Mouse (Mus musculus): ENCODE results near the gene Nfkbia.

The Nfkbia gene

DNA sequence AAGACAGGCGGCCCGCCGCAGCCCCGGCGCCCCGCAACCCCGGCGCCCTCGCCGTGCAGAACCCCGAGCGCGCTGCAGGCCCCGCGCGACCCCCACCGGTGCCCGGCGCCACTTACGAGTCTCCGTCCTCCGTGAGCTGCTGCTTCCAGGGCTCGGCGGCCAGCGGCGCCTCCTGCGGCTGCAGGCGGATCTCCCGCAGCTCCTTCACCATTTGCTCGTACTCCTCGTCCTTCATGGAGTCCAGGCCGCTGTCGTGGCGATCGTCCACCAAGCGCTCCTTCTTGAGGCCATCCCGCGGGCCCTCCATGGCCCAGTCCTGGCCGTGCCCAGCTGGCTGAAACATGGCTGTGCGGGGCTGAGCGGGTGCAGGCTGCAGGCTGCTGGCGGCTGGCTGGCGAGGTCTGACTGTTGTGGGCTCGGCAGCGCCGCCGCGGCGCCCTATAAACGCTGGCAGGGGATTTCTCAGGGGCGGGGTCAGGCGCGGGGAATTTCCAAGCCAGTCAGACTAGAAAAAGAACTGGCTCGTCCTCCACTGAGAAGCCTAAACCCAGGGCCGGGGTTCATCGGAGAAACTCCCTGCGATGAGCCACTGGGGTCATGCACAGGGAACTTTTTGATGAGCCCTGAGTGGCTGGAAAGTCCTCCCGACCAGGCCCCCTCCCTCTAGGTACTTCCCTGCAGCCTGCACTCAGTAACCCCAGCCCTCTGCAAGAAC, at the start of gene Nfkbia:
Gene Nfkbia, minus strand, starts transcription at position 464 of the 715 bp plus-strand sequence.
- peak; percentile 91 for DNase-seq (ENCODE audit: low spot score)

DNA sequence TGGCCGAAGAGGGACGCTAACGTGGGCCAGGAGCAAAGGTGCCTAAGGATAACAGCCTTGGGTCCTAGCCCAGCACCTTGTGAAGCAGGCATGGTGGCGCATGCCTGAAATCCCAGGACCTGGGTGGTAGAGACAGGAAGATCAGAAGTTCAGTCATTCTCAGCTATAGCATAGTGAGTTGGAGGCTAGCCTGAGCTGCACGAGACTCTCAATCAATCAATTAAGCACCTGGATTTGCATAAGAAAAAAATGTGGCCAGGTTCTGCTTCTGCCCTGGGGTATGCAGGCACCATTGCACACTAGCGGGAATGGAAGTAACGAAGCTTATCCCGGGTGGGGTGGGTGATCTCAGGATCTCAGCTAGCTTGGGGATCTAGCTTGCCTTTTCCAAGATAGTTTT, 46.7 kb upstream of the Nfkbia start:
- no peak for DNase-seq (ENCODE audit: low spot score)

DNA sequence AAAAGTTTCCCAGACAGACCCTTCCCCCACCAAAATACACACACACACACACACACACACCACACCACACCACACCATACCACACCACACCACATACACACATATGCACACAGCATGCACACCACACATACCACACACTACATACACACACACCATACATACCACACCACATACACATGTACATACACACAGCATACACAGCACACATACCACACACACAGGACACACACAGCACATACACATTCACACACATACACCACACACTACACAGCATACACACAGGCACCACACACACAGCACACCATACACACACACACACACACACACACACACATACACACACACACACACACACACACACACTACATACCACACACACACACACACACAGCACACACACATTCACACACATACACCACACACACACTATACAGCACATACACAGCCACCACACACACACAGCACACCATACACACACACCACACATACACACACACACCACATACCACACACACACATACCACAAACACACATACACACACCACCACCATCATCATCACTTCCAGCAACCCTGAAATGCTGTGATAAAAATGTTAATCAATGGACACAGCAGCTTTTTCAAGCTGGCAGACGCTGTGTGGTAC, 46.0 kb upstream of the Nfkbia start:
- DNase-seq (ENCODE audit: low spot score), result no peak

DNA sequence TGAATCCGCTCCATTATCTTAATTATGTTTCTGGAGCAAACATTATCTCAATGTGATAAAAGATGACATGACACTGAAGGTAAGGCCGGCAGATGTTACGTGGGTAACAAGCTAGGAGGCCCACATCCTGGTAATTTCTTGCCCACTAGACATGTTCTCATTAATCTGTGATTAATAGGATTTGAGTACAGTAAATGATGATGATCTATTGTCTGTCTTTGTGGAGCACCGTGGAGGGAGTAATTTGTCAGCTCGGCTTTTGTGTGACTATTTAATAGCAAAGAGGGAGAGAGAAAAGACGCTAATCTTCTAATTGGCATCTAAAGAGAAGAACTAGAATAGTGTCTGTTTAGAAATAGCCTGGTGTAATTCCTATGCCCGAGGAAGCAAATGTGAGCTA, 45.3 kb upstream of the Nfkbia start:
- no peak for DNase-seq (ENCODE audit: low spot score)

DNA sequence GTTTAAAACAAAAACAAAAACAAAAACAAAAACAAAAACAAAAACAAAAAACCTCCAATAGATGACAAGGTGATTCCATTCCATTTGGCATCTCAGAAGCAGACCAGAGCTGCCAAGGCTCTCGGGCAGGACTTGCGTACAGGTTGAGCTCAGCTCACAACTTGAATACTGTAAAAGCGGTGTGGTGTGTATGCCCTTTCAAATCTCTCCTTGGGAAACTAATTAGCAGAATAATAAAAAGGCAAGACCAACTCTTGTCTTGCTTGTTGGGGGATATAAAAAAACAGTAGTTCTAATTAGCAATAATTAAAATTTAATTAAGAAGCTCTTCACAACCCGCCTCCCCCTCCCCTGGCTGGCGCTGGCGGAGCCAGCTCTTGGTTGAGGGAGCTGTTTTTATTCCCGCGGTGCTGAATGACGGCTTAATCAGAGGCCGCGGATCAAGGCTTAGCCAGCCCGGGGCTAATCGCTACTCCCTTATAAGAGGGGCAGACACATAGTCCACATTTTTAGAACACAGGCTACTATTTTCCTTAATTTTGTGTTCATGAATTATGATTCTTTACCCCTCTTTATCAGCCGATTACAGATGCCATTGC, 44.2 kb upstream of the Nfkbia start:
- no peak for DNase-seq (ENCODE audit: low spot score)

DNA sequence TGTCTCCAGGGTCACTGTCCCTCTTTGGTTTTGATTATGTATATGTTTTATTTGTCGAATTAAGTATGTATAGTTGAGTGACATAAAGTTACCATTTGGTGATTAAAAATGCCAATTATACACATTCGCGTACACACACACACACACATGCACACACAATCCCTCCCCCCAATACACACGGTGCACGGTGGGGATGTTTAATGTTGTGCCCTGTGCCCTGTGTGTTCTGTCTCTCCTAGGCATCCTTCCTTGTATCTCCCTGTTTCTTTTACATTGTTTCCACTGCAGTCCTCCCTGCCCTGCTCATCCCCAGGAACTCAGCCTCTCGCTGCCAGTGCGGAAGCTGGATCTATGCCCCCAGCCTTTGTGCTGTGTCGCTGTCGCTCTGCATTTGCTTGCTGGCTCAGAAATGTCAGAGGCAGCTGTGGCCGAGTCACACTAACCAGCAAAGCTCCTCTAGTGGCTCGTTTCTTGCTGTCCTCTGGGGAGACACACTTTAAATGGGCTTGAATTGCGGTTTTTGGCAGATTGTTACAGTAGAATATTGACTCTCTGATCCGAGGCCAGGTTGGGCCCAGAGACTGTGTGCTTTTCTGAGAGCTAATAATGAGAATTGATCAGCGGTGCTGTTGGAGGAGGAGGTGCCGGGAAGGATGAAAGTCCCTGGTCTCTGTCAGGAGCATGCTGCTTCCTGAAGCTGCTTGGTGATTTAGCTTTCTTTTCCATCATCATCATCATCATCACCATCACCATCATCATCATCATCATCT, 34.7 kb upstream of the Nfkbia start:
- DNase-seq (ENCODE audit: low spot score), result no peak

DNA sequence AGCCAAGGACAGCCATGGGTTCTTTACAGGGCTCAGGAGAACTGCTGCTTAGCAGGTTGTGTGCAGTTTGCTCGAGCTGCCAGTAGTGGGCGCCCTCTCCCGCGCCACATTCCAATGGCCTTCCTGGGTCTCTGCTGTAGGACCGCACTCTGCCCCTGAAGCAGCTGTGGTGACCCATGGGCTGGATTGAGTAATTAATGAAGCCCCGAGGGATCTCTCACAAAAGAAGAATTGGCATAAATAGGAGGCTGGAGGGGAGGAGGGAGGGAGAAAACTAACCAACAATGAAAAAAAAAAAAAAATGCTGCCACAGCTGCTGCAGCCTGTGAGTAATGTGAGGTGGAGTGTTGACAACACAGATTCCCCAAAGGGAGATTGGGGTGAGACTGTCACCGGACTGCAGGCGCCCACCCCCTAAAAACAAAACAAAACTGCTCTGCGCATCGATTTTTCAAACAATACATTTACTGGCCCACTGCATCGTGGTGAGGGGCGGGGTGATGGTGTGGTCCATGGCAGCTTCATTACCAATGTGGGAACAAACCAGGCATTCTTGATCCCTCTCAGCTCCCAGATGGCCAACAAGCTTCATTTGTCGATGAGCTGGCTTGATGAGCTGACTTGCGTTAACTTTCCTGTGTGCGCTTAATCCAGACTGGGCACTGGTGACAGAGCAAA, 25.8 kb upstream of the Nfkbia start:
- no peak for DNase-seq (ENCODE audit: low spot score)

DNA sequence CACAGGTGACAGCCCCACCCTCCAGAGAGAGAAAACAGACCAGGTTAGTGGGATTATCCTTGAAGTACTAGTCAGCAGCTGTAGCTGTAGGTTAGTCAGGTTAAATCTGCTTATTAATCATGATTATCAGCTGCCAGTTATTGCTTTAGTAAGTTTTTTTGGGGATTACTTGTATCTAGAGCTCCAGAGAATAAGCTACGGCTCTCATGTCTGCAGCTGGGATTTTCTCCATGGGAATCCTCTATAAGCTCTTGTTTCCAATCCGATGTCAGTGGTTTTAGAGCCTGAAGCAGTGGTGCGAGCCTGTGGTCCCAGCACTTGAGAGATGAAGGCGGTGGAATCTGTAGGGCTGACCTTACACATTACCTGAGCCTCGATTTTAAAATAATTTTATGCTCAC, 16.4 kb upstream of the Nfkbia start:
- DNase-seq (ENCODE audit: low spot score), result no peak

DNA sequence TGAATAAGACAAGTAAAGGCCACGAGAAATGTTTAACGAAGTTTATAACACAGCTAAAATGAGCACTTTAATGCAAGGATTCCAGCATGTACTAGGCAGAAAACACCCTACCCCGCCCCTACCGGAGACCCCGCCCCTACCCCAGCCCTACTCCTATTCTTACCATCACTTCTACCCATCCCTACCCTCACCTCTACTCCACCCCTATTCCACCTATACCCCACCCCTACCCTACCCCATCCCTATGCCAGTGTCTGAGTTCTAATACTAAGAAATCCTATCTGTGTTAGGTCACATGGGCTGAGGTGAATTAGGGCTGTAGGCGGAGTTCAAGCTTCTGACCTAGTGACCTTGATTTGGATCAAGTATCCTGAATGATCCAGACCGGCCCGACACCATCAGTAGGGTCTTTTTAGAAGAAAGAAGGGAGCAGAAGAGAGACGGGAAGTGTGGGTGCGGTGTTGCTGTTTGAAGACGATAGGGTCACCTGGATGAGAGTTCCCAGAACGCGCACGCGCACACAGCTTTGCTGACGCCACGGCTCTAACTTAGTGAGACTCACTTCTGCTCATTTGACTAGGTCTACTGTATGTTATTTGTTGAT, 15.0 kb upstream of the Nfkbia start:
- DNase-seq (ENCODE audit: low spot score), result no peak

DNA sequence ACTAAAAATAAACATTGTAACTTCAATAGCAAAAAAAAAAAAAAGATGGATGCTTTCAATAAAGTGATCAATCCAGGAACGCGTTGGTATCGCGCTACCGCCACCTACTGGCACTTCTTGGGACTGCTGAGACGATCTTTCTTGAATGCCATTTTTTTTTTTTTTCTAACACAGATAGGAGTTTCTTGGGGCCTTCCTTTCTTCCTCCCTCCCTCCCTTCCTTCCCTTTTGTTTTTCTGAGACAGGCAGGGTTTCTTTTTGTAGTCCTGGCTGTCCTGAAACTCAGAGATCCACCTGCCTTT, 13.5 kb upstream of the Nfkbia start:
- no peak for DNase-seq (ENCODE audit: low spot score)

DNA sequence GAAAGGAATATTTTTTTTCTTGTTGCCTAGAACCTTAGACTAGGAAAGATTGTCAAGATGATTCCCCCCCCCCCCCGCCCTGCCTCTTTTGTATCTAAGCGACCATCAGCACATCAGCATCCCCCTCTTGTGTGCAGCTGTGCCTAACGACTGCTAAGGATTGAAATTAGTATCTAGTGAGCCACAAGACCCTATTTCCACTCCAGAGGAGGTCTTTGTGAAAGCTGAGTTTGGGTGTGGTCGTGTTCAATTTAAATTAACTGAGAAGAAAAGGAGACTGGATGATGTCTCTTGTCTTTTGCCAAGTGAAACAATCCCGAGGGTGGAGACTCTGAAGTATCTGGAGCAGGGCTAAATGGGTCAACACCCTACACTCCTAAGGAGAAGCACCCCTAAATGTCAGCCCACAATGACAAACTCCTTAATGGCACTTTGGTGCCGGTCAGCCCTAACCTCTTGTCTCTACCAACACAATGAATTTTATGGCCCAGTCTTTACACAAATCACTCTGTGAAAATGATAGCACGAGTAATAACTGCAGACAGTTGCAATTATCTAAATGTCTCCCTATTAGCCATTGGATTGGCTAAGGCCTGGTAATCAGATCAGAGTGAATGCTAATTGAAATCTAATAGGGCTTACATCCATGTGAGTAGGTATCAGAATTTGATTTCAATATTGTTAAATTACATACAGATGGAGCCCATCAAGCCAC, 13.0 kb upstream of the Nfkbia start:
- DNase-seq (ENCODE audit: low spot score), result no peak

DNA sequence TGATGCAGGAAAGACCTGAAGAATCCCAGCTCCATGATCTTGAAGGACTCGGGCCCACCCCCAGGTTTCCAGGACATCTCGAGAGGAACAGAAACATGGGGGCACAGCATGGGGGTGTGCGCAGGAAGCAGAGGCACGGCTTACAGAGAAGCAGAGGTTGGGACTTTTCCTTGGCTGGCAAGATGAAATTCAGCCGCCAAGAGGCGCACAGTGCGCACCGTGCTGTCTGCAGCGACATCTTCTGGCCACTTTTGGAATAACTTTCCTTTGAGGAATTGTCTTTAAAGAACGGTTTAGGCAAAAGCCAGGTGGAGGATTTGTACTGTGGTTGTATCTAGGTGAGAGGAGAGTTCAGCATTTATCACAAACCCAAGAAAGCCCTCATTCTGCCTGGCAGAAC, 6.6 kb upstream of the Nfkbia start:
- no peak for DNase-seq (ENCODE audit: low spot score)

DNA sequence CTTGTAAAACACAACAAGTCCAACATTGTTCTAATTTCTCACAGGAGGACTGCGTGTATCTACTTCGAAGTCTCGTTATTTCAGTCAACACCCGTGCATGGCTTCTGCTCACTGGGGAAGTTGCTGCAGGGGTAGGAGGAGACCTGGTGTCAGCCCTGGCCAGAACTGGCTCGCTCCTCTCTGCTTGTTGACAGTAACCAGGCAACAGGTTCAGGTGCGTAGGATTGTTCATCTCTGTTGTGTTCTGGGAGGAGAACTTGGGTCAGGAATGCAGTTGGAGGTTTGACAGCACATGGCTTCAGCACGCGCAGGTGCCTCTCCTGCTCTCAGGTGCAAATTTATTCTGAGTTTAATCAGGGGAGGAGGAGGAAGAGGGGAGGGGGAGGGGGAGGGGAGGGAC, 5.3 kb upstream of the Nfkbia start:
- no peak for DNase-seq (ENCODE audit: low spot score)

DNA sequence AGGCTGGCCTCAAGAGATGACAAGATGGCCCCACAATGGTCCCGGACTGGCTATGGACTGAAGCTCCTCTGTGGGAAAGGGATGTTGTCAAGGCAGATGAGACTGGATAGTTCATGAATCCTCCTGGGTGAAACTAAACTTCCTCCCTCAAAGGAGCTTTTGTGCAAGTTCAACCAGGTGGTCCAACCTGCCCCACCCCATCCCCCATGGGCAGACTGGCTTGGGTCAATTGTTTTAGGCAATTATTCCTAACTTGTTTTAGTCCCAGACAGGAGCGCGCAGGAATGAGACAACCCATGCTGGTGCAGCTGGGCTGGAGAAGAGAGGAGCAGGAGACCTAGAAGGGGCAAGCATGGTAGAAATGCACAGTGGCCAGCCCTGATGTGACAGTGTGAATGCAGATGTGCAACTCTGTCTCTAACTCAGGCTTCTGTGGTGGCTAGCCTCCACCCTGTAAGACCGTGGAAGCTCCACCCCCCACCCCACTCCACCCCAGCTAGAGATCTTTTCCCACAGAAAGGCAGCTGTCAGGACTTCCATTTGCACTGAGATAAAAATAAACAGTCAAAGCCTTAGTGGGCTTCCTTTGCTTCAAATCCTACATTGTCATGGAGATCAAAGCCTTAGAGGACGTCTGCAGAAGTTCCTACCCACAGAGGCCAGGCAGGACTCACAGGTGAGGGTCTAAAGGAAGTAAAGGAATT, 3.6 kb upstream of the Nfkbia start:
- no peak for DNase-seq (ENCODE audit: low spot score)

DNA sequence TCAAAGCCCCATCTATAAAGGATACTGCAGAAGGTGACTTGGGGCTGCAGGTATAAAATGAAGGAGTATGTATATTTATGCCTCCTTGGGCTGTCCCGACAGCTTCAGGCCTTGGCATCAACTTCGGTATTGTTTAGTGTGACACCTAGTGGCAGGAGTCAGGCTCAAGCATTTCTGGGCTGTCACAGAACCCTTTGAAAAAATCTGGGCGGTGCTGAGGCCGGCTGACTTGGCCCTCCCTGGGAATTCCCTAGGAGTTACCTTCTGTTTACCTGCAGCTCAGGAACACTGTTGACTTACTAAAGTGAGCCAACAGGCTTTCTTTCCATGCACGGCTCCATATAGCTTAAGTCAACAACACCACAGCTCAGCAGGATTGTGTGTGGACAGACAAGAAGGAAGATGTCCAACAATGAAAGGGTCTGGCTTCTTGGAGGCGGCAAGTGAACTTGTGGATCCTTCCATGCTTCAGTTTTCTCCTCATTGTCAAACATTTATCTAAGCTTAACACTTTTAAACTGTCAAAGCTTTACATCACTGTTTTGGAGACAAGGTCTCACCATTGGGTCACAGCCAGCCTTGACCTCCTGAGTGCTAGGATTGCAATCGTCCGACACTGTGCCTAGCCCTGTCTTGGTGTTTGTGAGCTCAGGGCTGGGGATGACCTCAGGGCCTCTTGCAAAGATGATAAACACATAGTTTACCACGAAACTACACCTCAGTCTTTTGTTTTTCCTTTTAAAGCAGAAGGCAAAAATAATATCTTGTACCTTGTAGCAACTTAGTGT, 2.9 kb upstream of the Nfkbia start:
- peak; percentile 50 for DNase-seq (ENCODE audit: low spot score)

DNA sequence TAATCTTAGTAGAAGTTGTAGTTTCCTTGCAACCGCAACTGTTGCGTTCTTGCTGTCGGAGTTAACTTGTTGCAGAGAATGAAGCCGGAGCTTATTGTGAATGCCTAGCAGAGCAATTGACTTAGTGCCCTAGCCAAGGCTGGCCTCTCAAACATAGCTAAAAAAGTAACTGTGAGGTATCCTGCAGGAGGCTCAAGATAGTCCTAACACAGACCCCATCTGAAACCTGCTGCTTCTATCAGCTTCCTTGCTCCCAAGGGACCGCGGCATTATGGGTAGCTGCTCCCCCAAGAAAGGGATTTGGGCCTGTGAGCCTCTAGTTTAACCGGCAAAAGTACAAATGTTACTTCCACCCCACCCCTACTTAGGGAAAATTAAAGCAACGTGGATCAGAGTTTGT, 934 bp upstream of the Nfkbia start:
- no peak for DNase-seq (ENCODE audit: low spot score)

DNA sequence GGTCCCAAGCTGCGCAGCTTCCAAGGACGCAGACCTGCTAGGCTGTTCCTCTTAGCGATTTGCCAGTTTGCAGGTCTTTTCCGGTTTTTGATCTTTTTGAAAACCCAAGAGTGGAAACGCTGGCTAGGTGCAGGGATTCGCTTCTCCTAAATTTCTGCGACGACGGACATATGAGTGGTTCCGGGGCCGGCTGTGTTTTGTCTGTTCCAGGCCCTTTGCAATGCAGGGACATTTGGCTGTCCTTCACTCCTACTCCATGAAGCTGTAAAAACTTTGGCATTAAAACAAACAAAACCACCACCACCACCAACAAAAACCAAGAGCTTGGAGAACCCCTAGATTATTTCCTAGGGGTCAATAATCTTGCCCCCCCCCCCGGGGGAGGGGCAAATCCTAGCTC, 494 bp upstream of the Nfkbia start:
- DNase-seq (ENCODE audit: low spot score), result no peak

DNA sequence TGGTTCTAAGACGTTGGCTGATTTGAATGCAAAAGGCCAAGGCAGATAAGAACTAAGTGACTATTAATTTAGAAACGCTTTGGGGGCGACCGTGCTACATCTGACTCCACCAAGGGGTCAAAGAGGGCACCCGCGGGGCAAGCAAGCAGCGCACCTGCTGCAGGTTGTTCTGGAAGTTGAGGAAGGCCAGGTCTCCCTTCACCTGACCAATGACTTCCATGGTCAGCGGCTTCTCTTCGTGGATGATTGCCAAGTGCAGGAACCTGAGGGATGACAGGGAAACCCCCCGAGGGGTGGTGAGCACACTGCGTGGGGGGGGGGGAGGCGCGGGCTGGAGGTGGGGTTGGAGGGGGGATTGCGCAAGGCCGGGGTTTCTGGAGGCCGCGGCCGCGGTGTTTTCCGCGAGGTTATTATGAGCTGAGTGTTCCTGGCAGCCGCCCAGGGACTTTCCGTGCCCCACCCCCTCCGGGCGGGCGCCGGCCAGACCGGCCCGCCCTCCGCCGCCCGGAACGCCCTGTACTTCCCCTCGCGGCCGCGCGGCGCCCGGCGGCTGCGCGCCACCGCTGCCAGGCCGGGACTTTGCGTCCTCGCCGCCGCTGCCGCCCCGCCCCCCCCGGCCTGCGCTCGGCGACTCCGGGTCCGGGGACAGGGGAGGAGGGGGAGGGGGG, 797 bp downstream of the Nfkbia start:
- DNase-seq (ENCODE audit: low spot score), result peak; percentile 93

DNA sequence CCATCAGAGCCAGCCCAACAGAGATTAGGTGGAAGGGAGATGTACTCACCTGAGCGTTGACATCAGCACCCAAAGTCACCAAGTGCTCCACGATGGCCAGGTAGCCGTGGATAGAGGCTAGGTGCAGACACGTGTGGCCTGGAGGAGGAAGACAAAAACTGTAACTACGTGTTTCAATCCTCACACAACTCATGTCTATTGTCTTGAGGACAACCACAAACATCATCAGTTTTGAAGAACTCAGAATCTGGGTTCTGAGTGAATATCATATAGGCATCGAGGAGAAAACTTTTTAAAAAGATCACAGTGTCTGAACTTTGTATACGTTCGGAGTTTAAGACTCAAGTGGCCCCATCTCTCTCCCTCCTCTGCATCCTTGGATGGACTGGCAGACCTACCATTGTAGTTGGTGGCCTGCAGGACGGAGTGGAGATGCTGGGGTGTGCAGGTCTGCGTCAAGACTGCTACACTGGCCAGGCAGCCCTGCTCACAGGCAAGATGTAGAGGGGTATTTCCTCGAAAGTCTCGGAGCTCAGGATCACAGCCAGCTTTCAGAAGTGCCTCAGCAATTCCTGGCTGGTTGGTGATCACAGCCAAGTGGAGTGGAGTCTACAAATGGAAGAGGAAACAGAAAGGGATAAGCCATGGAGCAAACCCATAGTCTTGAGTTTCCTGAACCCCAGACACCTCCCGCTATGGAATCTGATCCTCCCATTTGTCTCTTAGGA, 1.6 kb downstream of the Nfkbia start:
- no peak for DNase-seq (ENCODE audit: low spot score)
